Mouse (Mus musculus) kidney, adult 2 months (tissue): ENCODE measurements around the gene Spata13. TPM values are rescaled to one million over a fixed set of nuclear protein-coding genes. Genes with fewer than 3 reads are reported as not detected.

ENCODE experiments used
- DNase-seq: peaks from one replicate; pipeline ENCODE4 v3.0.0; 2021
- H3K27ac ChIP-seq: fragments of 200-500 bp; 2 replicates; pipeline ENCODE4 v1.5.1; 2012; ENCODE audit warnings: low read depth, low read length, control low read depth, inconsistent platforms; ENCODE audit not compliant: insufficient read depth
- H3K27me3 ChIP-seq: fragments of 200-500 bp; replicated peaks from 2 replicates; pipeline ENCODE4 v1.6.1; 2012; ENCODE audit warnings: mild to moderate bottlenecking, moderate library complexity, low read length, inconsistent platforms; ENCODE audit not compliant: control insufficient read depth, insufficient read depth
- H3K36me3 ChIP-seq: fragments of 200-500 bp; 2 replicates; pipeline ENCODE4 v1.6.1; 2012; ENCODE audit warnings: mild to moderate bottlenecking, moderate library complexity, low read length, inconsistent platforms; ENCODE audit not compliant: control insufficient read depth, insufficient read depth
- H3K4me1 ChIP-seq: fragments of 200-500 bp; 2 replicates; pipeline ENCODE4 v1.6.1; 2011; ENCODE audit warnings: low read length; ENCODE audit not compliant: control insufficient read depth, insufficient read depth
- H3K4me3 ChIP-seq: fragments of 200-500 bp; 2 replicates; pipeline ENCODE4 v1.5.1; 2011; ENCODE audit warnings: mild to moderate bottlenecking, low read depth, low read length, control low read depth; ENCODE audit not compliant: insufficient read depth
- CTCF ChIP-seq: fragments of 200-500 bp; conservative IDR thresholded peaks from 2 replicates; pipeline ENCODE4 v1.5.1; 2011; ENCODE audit warnings: low read depth, mild to moderate bottlenecking, control low read depth, low read length, moderate library complexity, mixed read lengths; ENCODE audit not compliant: insufficient read depth, insufficient read length
- POLR2A ChIP-seq: fragments of 200-500 bp; IDR thresholded peaks from one replicate; pipeline ENCODE4 v1.6.1; 2011; ENCODE audit warnings: low read depth, low read length, control low read depth
- WGBS: fragments of 180-500 bp; shearing (Covaris S2); methylation state at CpG from one replicate; pipeline ENCODE4 v1.1.7; 2018; 5-methylcytosine and 5-hydroxymethylcytosine counted together
- polyA plus RNA-seq: library from polyadenylated mRNA; depleted of rRNA; stranded (reverse); fragments of >200 nt; gene quantifications from 2 replicates; pipeline ENCODE4 v1.2.3, GENCODE M21; 2012

Spata13 gene
- polyA plus RNA-seq, 1 experiment, result 24.1 TPM

GRCm38 (mm10) chr14:60698980-60699379, 65.2 kb downstream of the Spata13 start:
- DNase-seq, result no peak
- Histone ChIP-seq H3K36me3 (no peaks in the 10 kb centered on the region), H3K27ac (no peak overlapping the region), H3K27me3 (no peaks in the 10 kb centered on the region), H3K4me1 (peaks cover 17% of the 10 kb centered on the region; the same call in 1 of the 2 replicates), H3K4me3 (no peak overlapping the region)
- 81% methylated on average over 10 of the region's 10 CpGs for WGBS
- TF ChIP-seq POLR2A (no peak), CTCF (no peak)

- no peaks in the 10 kb centered on the region for H3K27me3 ChIP-seq
- H3K4me3 ChIP-seq, result no peak overlapping the region
- peak; percentile 85 for DNase-seq
- H3K4me1 ChIP-seq, result peaks cover 17% of the 10 kb centered on the region; the same call in 1 of the 2 replicates
- no peak for TF ChIP-seq CTCF
- TF ChIP-seq POLR2A, result no peak
- H3K27ac ChIP-seq, result peak overlapping the region; percentile 68
- no peaks in the 10 kb centered on the region for H3K36me3 ChIP-seq
- WGBS, result 33% methylated on average over 10 of the region's 10 CpGs
These were observed 68.8 kb downstream of the Spata13 start for GRCm38 (mm10) chr14:60702377-60703140.

- DNase-seq, result no peak
- H3K4me1 ChIP-seq, result peaks cover 17% of the 10 kb centered on the region; the same call in 1 of the 2 replicates
- no peaks in the 10 kb centered on the region for H3K27me3 ChIP-seq
- TF ChIP-seq POLR2A (no peak), CTCF (no peak)
- H3K36me3 ChIP-seq, result no peaks in the 10 kb centered on the region
- H3K4me3 ChIP-seq, result no peak overlapping the region
- 69% methylated on average over 6 of the region's 6 CpGs for WGBS
- H3K27ac ChIP-seq, result no peak overlapping the region
These were observed 70.7 kb downstream of the Spata13 start for GRCm38 (mm10) chr14:60704510-60704909.

- DNase-seq, result peak; percentile 39
- Histone ChIP-seq H3K27ac (peak overlapping the region; percentile 10; the same call in 1 of the 2 replicates), H3K4me3 (no peak overlapping the region), H3K27me3 (no peaks in the 10 kb centered on the region), H3K36me3 (no peaks in the 10 kb centered on the region), H3K4me1 (peaks cover 17% of the 10 kb centered on the region; the same call in 1 of the 2 replicates)
- TF ChIP-seq POLR2A, result no peak
- no peak for TF ChIP-seq CTCF
- 26% methylated on average over 3 of the region's 3 CpGs for WGBS
These were observed 71.2 kb downstream of the Spata13 start for GRCm38 (mm10) chr14:60704961-60705360.

GRCm38 (mm10) chr14:60709192-60709591, 75.4 kb downstream of the Spata13 start:
- Histone ChIP-seq H3K27me3 (no peaks in the 10 kb centered on the region), H3K36me3 (no peaks in the 10 kb centered on the region; the same call in 1 of the 2 replicates), H3K4me1 (peaks cover 4% of the 10 kb centered on the region; the same call in 1 of the 2 replicates), H3K27ac (no peak overlapping the region), H3K4me3 (no peak overlapping the region)
- no peak for DNase-seq
- 66% methylated on average over 11 of the region's 11 CpGs for WGBS
- TF ChIP-seq POLR2A (no peak), CTCF (no peak)

- 91% methylated on average over 8 of the region's 8 CpGs for WGBS
- H3K27me3 ChIP-seq, result no peaks in the 10 kb centered on the region
- 0 out of 2 replicates have a peak, but pooled peaks cover 4% of the 10 kb centered on the region for H3K4me1 ChIP-seq
- TF ChIP-seq CTCF, result no peak
- TF ChIP-seq POLR2A, result no peak
- H3K36me3 ChIP-seq, result no peaks in the 10 kb centered on the region; the same call in 1 of the 2 replicates
- no peak for DNase-seq
- H3K27ac ChIP-seq, result no peak overlapping the region
- no peak overlapping the region for H3K4me3 ChIP-seq
These were observed 75.9 kb downstream of the Spata13 start for GRCm38 (mm10) chr14:60709749-60710148.

- no peaks in the 10 kb centered on the region; the same call in none of the 2 replicates for H3K36me3 ChIP-seq
- H3K4me3 ChIP-seq, result no peak overlapping the region
- DNase-seq, result no peak
- no peaks in the 10 kb centered on the region for H3K4me1 ChIP-seq
- TF ChIP-seq CTCF, result no peak
- TF ChIP-seq POLR2A, result no peak
- no peaks in the 10 kb centered on the region for H3K27me3 ChIP-seq
- 91% methylated on average over 5 of the region's 5 CpGs for WGBS
- no peak overlapping the region for H3K27ac ChIP-seq
These were observed 77.4 kb downstream of the Spata13 start for GRCm38 (mm10) chr14:60711161-60711560.
